Mouse (Mus musculus): ENCODE measurements around the gene Pcp2. TPM values are rescaled to one million over a fixed set of nuclear protein-coding genes. Genes with fewer than 3 reads are reported as not detected.

Gene Pcp2
- polyA plus RNA-seq (2014; fragmentation: Illumina TruSeq; extraction: RNeasy Lipid Tissue Mini Kit (QIAGEN cat#74804); ENCODE audit: low read depth, low replicate concordance) = not detected

GRCm38 (mm10) chr8:3625445-3625844, at the start of gene Pcp2:
Gene Pcp2, minus strand, starts transcription at chr8:3625545.

GRCm38 (mm10) chr8:3671980-3672491, 46.7 kb upstream of the Pcp2 start, which contains the start of gene Fcor:
Gene Fcor, minus strand, starts transcription at chr8:3672362.

GRCm38 (mm10) chr8:3665507-3665906, 40.2 kb upstream of the Pcp2 start, which contains the start of gene Mcemp1:
Gene Mcemp1, plus strand, starts transcription at chr8:3665754.

GRCm38 (mm10) chr8:3655526-3655925, 30.2 kb upstream of the Pcp2 start, which contains the start of gene Retn:
Gene Retn, plus strand, starts transcription at chr8:3655770.

GRCm38 (mm10) chr8:3630647-3631477, 5.5 kb upstream of the Pcp2 start, which contains the start of gene Stxbp2:
Gene Stxbp2, plus strand, starts transcription at chr8:3630955.

GRCm38 (mm10) chr8:3621199-3621970, 4.0 kb downstream of the Pcp2 start, which contains the start of the genes Xab2 and Pet100:
Gene Xab2, minus strand, starts transcription at chr8:3621316.
Gene Pet100, plus strand, starts transcription at chr8:3621548.

GRCm38 (mm10) chr8:3586993-3587390, 38.4 kb downstream of the Pcp2 start, which contains the start of gene Camsap3:
Gene Camsap3, plus strand, starts transcription at chr8:3587293.

Other genes starting within 250 kb of the Pcp2 start
- gene Arhgef18, start 232.5 kb downstream of the Pcp2 start, polyA plus RNA-seq (2014; fragmentation: Illumina TruSeq; extraction: RNeasy Lipid Tissue Mini Kit (QIAGEN cat#74804); ENCODE audit: low read depth, low replicate concordance) = 7.4 TPM
- gene Pex11g, start 157.9 kb downstream of the Pcp2 start, polyA plus RNA-seq (2014; fragmentation: Illumina TruSeq; extraction: RNeasy Lipid Tissue Mini Kit (QIAGEN cat#74804); ENCODE audit: low read depth, low replicate concordance) = 0.85 TPM
- not detected for gene Tex45, start 154.7 kb downstream of the Pcp2 start, polyA plus RNA-seq (2014; fragmentation: Illumina TruSeq; extraction: RNeasy Lipid Tissue Mini Kit (QIAGEN cat#74804); ENCODE audit: low read depth, low replicate concordance)
- gene Zfp358, start 132.4 kb downstream of the Pcp2 start, polyA plus RNA-seq (2014; fragmentation: Illumina TruSeq; extraction: RNeasy Lipid Tissue Mini Kit (QIAGEN cat#74804); ENCODE audit: low read depth, low replicate concordance) = 2.6 TPM
- gene Mcoln1, start 125.1 kb downstream of the Pcp2 start, polyA plus RNA-seq (2014; fragmentation: Illumina TruSeq; extraction: RNeasy Lipid Tissue Mini Kit (QIAGEN cat#74804); ENCODE audit: low read depth, low replicate concordance) = 27.1 TPM
- 17.3 TPM for gene Pnpla6, start 110.2 kb downstream of the Pcp2 start, polyA plus RNA-seq (2014; fragmentation: Illumina TruSeq; extraction: RNeasy Lipid Tissue Mini Kit (QIAGEN cat#74804); ENCODE audit: low read depth, low replicate concordance)
- gene C330021F23Rik, start 57.6 kb downstream of the Pcp2 start, polyA plus RNA-seq (2014; fragmentation: Illumina TruSeq; extraction: RNeasy Lipid Tissue Mini Kit (QIAGEN cat#74804); ENCODE audit: low read depth, low replicate concordance) = 2.2 TPM
- 6.7 TPM for gene Camsap3, start 38.3 kb downstream of the Pcp2 start, polyA plus RNA-seq (2014; fragmentation: Illumina TruSeq; extraction: RNeasy Lipid Tissue Mini Kit (QIAGEN cat#74804); ENCODE audit: low read depth, low replicate concordance)
- 0.50 TPM for gene Xab2, start 4.2 kb downstream of the Pcp2 start, polyA plus RNA-seq (2014; fragmentation: Illumina TruSeq; extraction: RNeasy Lipid Tissue Mini Kit (QIAGEN cat#74804); ENCODE audit: low read depth, low replicate concordance)
- 17.8 TPM for gene Pet100, start 4.0 kb downstream of the Pcp2 start, polyA plus RNA-seq (2014; fragmentation: Illumina TruSeq; extraction: RNeasy Lipid Tissue Mini Kit (QIAGEN cat#74804); ENCODE audit: low read depth, low replicate concordance)
- gene Stxbp2, start 5.4 kb upstream of the Pcp2 start, polyA plus RNA-seq (2014; fragmentation: Illumina TruSeq; extraction: RNeasy Lipid Tissue Mini Kit (QIAGEN cat#74804); ENCODE audit: low read depth, low replicate concordance) = 69.0 TPM
- gene Retn, start 30.2 kb upstream of the Pcp2 start, polyA plus RNA-seq (2014; fragmentation: Illumina TruSeq; extraction: RNeasy Lipid Tissue Mini Kit (QIAGEN cat#74804); ENCODE audit: low read depth, low replicate concordance) = 7.4 TPM
- 0.60 TPM for gene Mcemp1, start 40.2 kb upstream of the Pcp2 start, polyA plus RNA-seq (2014; fragmentation: Illumina TruSeq; extraction: RNeasy Lipid Tissue Mini Kit (QIAGEN cat#74804); ENCODE audit: low read depth, low replicate concordance)
- gene Fcor, start 46.8 kb upstream of the Pcp2 start, polyA plus RNA-seq (2014; fragmentation: Illumina TruSeq; extraction: RNeasy Lipid Tissue Mini Kit (QIAGEN cat#74804); ENCODE audit: low read depth, low replicate concordance) = not detected
- 7.8 TPM for gene Trappc5, start 50.8 kb upstream of the Pcp2 start, polyA plus RNA-seq (2014; fragmentation: Illumina TruSeq; extraction: RNeasy Lipid Tissue Mini Kit (QIAGEN cat#74804); ENCODE audit: low read depth, low replicate concordance)
- gene Fcer2a, start 68.6 kb upstream of the Pcp2 start, polyA plus RNA-seq (2014; fragmentation: Illumina TruSeq; extraction: RNeasy Lipid Tissue Mini Kit (QIAGEN cat#74804); ENCODE audit: low read depth, low replicate concordance) = 5.3 TPM
- gene Clec4g, start 95.1 kb upstream of the Pcp2 start, polyA plus RNA-seq (2014; fragmentation: Illumina TruSeq; extraction: RNeasy Lipid Tissue Mini Kit (QIAGEN cat#74804); ENCODE audit: low read depth, low replicate concordance) = not detected
- gene Cd209a, start 123.4 kb upstream of the Pcp2 start, polyA plus RNA-seq (2014; fragmentation: Illumina TruSeq; extraction: RNeasy Lipid Tissue Mini Kit (QIAGEN cat#74804); ENCODE audit: low read depth, low replicate concordance) = 4.4 TPM
- gene Cd209e, start 228.8 kb upstream of the Pcp2 start, polyA plus RNA-seq (2014; fragmentation: Illumina TruSeq; extraction: RNeasy Lipid Tissue Mini Kit (QIAGEN cat#74804); ENCODE audit: low read depth, low replicate concordance) = 0.47 TPM